Comparison of ENCODE assay signal across 8 mouse cellular contexts in genomic region chr9:123259896-123260610, GRCm38 (mm10). TPM values are rescaled to one million over a fixed set of nuclear protein-coding genes. Genes with fewer than 3 reads are reported as not detected.
DNase-seq lines count a peak whose midpoint lies in the region; ATAC-seq and TF ChIP-seq lines count a peak whose summit lies in the region.

No protein-coding gene starts in this region.

- peak overlapping the region; percentile 89 for H3K4me3 ChIP-seq in gastrocnemius, adult 2 months
- peak overlapping the region; percentile 75 for H3K4me3 ChIP-seq in forebrain, embryonic 12.5 days (replicated peaks)
- H3K4me3 ChIP-seq in hindbrain, embryonic 14.5 days (replicated peaks; ENCODE audit: low read length): peak overlapping the region; percentile 87
- peak overlapping the region; percentile 74 for H3K4me3 ChIP-seq in midbrain, embryonic 13.5 days (replicated peaks)

- H3K27me3 ChIP-seq in forebrain, embryonic 12.5 days: peaks cover 24% of the 10 kb centered on the region
- H3K27me3 ChIP-seq in hindbrain, embryonic 14.5 days (ENCODE audit: control insufficient read depth, insufficient read depth, low read length): peaks cover 11% of the 10 kb centered on the region; the same call in 1 of the 2 replicates
- H3K27me3 ChIP-seq in midbrain, embryonic 13.5 days: peaks cover 35% of the 10 kb centered on the region
- no peaks in the 10 kb centered on the region for H3K27me3 ChIP-seq in splenic B cell, adult 2 months (ENCODE audit: control insufficient read depth, insufficient read depth, low read length, poor library complexity, severe bottlenecking)

- no peaks in the 10 kb centered on the region for H3K9me3 ChIP-seq in forebrain, embryonic 12.5 days
- no peaks in the 10 kb centered on the region for H3K9me3 ChIP-seq in hindbrain, embryonic 14.5 days (ENCODE audit: control insufficient read depth, low read length)
- H3K9me3 ChIP-seq in midbrain, embryonic 13.5 days: no peaks in the 10 kb centered on the region

- no peak for TF ChIP-seq CTCF in gastrocnemius, adult 2 months (IDR thresholded peaks at IDR 0.05)

- no peaks in the 10 kb centered on the region for H3K36me3 ChIP-seq in forebrain, embryonic 12.5 days (replicated peaks)
- no peaks in the 10 kb centered on the region for H3K36me3 ChIP-seq in hindbrain, embryonic 14.5 days (replicated peaks; ENCODE audit: control insufficient read depth, insufficient read depth)
- no peaks in the 10 kb centered on the region for H3K36me3 ChIP-seq in midbrain, embryonic 13.5 days
- H3K36me3 ChIP-seq in splenic B cell, adult 2 months (ENCODE audit: control insufficient read depth, insufficient read depth, low read length, poor library complexity, severe bottlenecking): no peaks in the 10 kb centered on the region

- H3K4me1 ChIP-seq in forebrain, embryonic 12.5 days: peaks cover 7% of the 10 kb centered on the region; the same call in 1 of the 2 replicates
- peaks cover 5% of the 10 kb centered on the region; the same call in 1 of the 2 replicates for H3K4me1 ChIP-seq in hindbrain, embryonic 14.5 days (replicated peaks; ENCODE audit: control insufficient read depth, insufficient read depth, low read length)
- H3K4me1 ChIP-seq in midbrain, embryonic 13.5 days (replicated peaks): no peaks in the 10 kb centered on the region

- intact Hi-C loops in gastrocnemius, adult 2 months (cut with DNase I): loop anchor here (2.0 to 10.0 kb wide), 4 partner anchors 107 to 245 kb away; partner anchors contain the start of genes Exosc7, Lars2 and Zdhhc3
- intact Hi-C loops in left cerebral cortex, postnatal 36 days (cut with DNase I): loop anchor here (5.0 kb wide), 2 partner anchors 107 to 267 kb away; partner anchors contain the start of genes Lars2 and Sacm1l

- peak; percentile 46 for DNase-seq in gastrocnemius, adult 2 months
- DNase-seq in gastrocnemius, adult 18-20 months (ENCODE audit: low spot score): no peak
- peak; percentile 59 for DNase-seq in adipocyte (ENCODE audit: low spot score)
- peak; percentile 44 for DNase-seq in hindbrain, embryonic 14.5 days (ENCODE audit: low spot score)
- DNase-seq in left cerebral cortex, postnatal 36 days (ENCODE audit: low spot score in 2 of 2): peak; percentile 81 to 82
- peak; percentile 5 for DNase-seq in splenic B cell, adult 2 months (ENCODE audit: low read depth, low spot score)

- peak overlapping the region; percentile 95 for H3K4me2 ChIP-seq in forebrain, embryonic 12.5 days
- H3K4me2 ChIP-seq in hindbrain, embryonic 14.5 days (replicated peaks): peak overlapping the region; percentile 84
- H3K4me2 ChIP-seq in midbrain, embryonic 13.5 days (replicated peaks): peak overlapping the region; percentile 87

- H3K9ac ChIP-seq in forebrain, embryonic 12.5 days: peak overlapping the region; percentile 66
- H3K9ac ChIP-seq in hindbrain, embryonic 14.5 days: peak overlapping the region; percentile 79
- H3K9ac ChIP-seq in midbrain, embryonic 13.5 days (replicated peaks): peak overlapping the region; percentile 79

- under 1% methylated on average over 83 of the region's 92 CpGs for WGBS in forebrain, embryonic 12.5 days
- WGBS in hindbrain, embryonic 14.5 days: under 1% methylated on average over 73 of the region's 92 CpGs
- under 1% methylated on average over 91 of the region's 92 CpGs for WGBS in midbrain, embryonic 13.5 days

- peak; percentile 81 for ATAC-seq in forebrain, embryonic 12.5 days (ENCODE audit: low FRiP score)
- ATAC-seq in hindbrain, embryonic 14.5 days (ENCODE audit: low FRiP score): peak; percentile 82
- ATAC-seq in midbrain, embryonic 13.5 days: peak; percentile 85

- H3K27ac ChIP-seq in gastrocnemius, adult 2 months: peak overlapping the region; percentile 70
- peak overlapping the region; percentile 65 for H3K27ac ChIP-seq in forebrain, embryonic 12.5 days
- H3K27ac ChIP-seq in hindbrain, embryonic 14.5 days: peak overlapping the region; percentile 84
- H3K27ac ChIP-seq in midbrain, embryonic 13.5 days: peak overlapping the region; percentile 82

RNA-seq across cellular contexts. Expression of gene Tmem158, which starts 0.5 kb away (rescaled TPM):
- 1 to 10 TPM in 1 of 2 experiments, under 1 TPM in 1; 0.23 to 1.1 TPM for total RNA-seq in gastrocnemius, adult 2 months (2021)
- under 1 TPM; 0.47 to 0.53 TPM for total RNA-seq in gastrocnemius, adult 18-20 months (2021)
- 10.7 and 12.6 TPM in 2 replicates for polyA plus RNA-seq in forebrain, embryonic 12.5 days (2016; fragmentation: Nextera tagmentation; extraction: Ambion mirVana)
- 35.2 and 42.0 TPM in 2 replicates for polyA plus RNA-seq in hindbrain, embryonic 14.5 days (2014; fragmentation: Nextera tagmentation; extraction: Ambion mirVana)
- total RNA-seq in left cerebral cortex, postnatal 36 days (2021): 10 to 100 TPM; 59.1 to 64.8 TPM
- polyA plus RNA-seq in midbrain, embryonic 13.5 days (2015; fragmentation: Nextera tagmentation; extraction: Ambion mirVana): 14.0 and 17.0 TPM in 2 replicates

RNA-seq across cellular contexts. Expression of gene Cdcp1, which starts 44.2 kb away (rescaled TPM):
- total RNA-seq in gastrocnemius, adult 2 months (2021): not detected
- not detected for total RNA-seq in gastrocnemius, adult 18-20 months (2021)
- polyA plus RNA-seq in forebrain, embryonic 12.5 days (2016; fragmentation: Nextera tagmentation; extraction: Ambion mirVana): 0.73 and 0.77 TPM in 2 replicates
- 0.09 and 0.33 TPM in 2 replicates for polyA plus RNA-seq in hindbrain, embryonic 14.5 days (2014; fragmentation: Nextera tagmentation; extraction: Ambion mirVana)
- under 1 TPM; 0.14 to 0.27 TPM for total RNA-seq in left cerebral cortex, postnatal 36 days (2021)
- 0.04 and 0.05 TPM in 2 replicates for polyA plus RNA-seq in midbrain, embryonic 13.5 days (2015; fragmentation: Nextera tagmentation; extraction: Ambion mirVana)

Comparison
In these comparisons a context has a peak if more than half of its experiments do, and no peak if none do; other contexts are left out.
1. RNA of gene Tmem158, which starts 0.5 kb away (total RNA-seq): 59.1 to 64.8 TPM in left cerebral cortex, postnatal 36 days; 0.23 to 1.1 TPM in gastrocnemius, adult 2 months and 0.47 to 0.53 TPM in gastrocnemius, adult 18-20 months; every median in the first group is over 10 times any median in the second.
2. Peak in every context shown above with its lines, with median percentiles within 50 percentile points of each other: H3K27ac ChIP-seq, H3K4me3 ChIP-seq, ATAC-seq, H3K4me2 ChIP-seq and H3K9ac ChIP-seq.